Mouse (Mus musculus) spleen, adult 2 months (tissue): ENCODE results near the gene Vamp3.

ENCODE experiments used
- CTCF ChIP-seq: fragments of 200-500 bp; IDR thresholded peaks from 2 replicates; pipeline ENCODE4 v1.5.1; 2011; ENCODE audit warnings: mild to moderate bottlenecking, inconsistent platforms; ENCODE audit not compliant: insufficient read depth, insufficient read length, insufficient replicate concordance; ENCODE audit errors: extremely low read depth
- POLR2A ChIP-seq: fragments of 200-500 bp; IDR thresholded peaks from 2 replicates; pipeline ENCODE4 v1.6.1; 2011; ENCODE audit warnings: low read depth, low read length, inconsistent platforms

DNA sequence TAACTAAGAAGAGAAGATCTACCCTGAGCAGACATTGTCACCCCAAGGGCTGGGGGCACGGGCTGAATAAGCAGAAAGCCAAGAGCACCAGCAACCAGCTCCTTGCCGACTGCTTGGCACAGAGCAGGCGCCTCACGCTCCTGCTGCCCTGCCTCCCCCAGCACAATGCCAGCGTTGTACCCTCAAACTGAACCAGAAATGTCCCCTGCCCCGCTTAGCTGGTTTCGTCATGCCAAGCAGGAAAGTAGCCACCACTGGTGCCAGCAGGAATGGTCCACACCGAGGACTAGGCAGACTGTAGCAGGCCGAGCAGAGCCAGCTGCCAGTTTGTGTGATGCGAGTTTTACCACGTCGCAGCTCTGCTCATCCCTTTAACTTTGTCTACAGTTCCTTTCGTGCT, 24.2 kb upstream of the Vamp3 start:
- TF ChIP-seq POLR2A = no peak
- no peak for TF ChIP-seq CTCF
